Mouse (Mus musculus) G1E (cell line): ENCODE data around the gene Mgat4c. TPM values are rescaled to one million over a fixed set of nuclear protein-coding genes. Genes with fewer than 3 reads are reported as not detected.

Experiments used
- ATAC-seq: 2 replicates; pipeline ENCODE4 v1.8.0; 2016; ENCODE audit warnings: mild to moderate bottlenecking; ENCODE audit not compliant: insufficient number of reproducible peaks, poor library complexity, low FRiP score, severe bottlenecking; ENCODE audit errors: extremely low read depth
- DNase-seq: peaks from one replicate; pipeline ENCODE4 v3.0.0; 2012; ENCODE audit warnings: low spot score
- H3K27me3 ChIP-seq: 2 replicates; pipeline ENCODE4 v1.6.1; 2012; ENCODE audit warnings: mild to moderate bottlenecking, low read length, inconsistent platforms; ENCODE audit not compliant: insufficient read depth
- H3K36me3 ChIP-seq: replicated peaks from 2 replicates; pipeline ENCODE3; 2012; ENCODE audit warnings: mild to moderate bottlenecking, inconsistent platforms
- H3K4me1 ChIP-seq: 2 replicates; pipeline ENCODE4 v1.6.1; 2012; ENCODE audit warnings: low read depth, low read length, inconsistent platforms, mixed read lengths; ENCODE audit not compliant: insufficient read depth
- H3K4me3 ChIP-seq: 2 replicates; pipeline ENCODE4 v1.5.1; 2012; ENCODE audit warnings: low read depth, mild to moderate bottlenecking, inconsistent platforms, low read length, moderate library complexity, mixed read lengths
- H3K9me3 ChIP-seq: replicated peaks from 2 replicates; pipeline ENCODE4 v1.6.1; 2012; ENCODE audit warnings: inconsistent platforms
- CTCF ChIP-seq: IDR thresholded peaks from 2 replicates; pipeline ENCODE4 v1.5.1; 2012; ENCODE audit warnings: low read depth, low read length, inconsistent platforms, mixed read lengths
- GATA1 ChIP-seq: IDR thresholded peaks from 2 replicates; pipeline ENCODE4 v1.6.1; 2012; ENCODE audit warnings: borderline replicate concordance, low read length, inconsistent platforms, mixed read lengths
- GATA2 ChIP-seq: IDR thresholded peaks from 2 replicates; pipeline ENCODE4 v1.6.1; 2012; ENCODE audit warnings: low read depth, low read length, inconsistent platforms, borderline replicate concordance
- POLR2AphosphoS5 ChIP-seq: IDR thresholded peaks from 2 replicates; pipeline ENCODE4 v1.6.1; 2012; ENCODE audit warnings: low read depth, low read length, inconsistent platforms; ENCODE audit not compliant: insufficient replicate concordance
- TAL1 ChIP-seq: conservative IDR thresholded peaks from 2 replicates; pipeline ENCODE4 v1.6.1; 2012; ENCODE audit warnings: low read depth, low read length, inconsistent platforms, mixed read lengths
- polyA plus RNA-seq: library from polyadenylated mRNA; stranded (reverse); fragments of >175 nt; gene quantifications from 2 replicates; pipeline ENCODE4 v1.2.3, GENCODE M21; 2012
- total RNA-seq, 2 experiments: library from RNA; stranded (forward) in 1 of 2; stranded (reverse) in 1 of 2; fragments of 200-1000 nt in 1 of 2; fragments of >200 nt in 1 of 2; fragmentation: Nextera tagmentation in 1 of 2; gene quantifications; 2 replicates each; pipeline ENCODE4 v1.2.3; 2014 to 2017

The Mgat4c gene
- total and polyA plus RNA-seq, 3 experiments = 0.27 TPM; not detected in 2

DNA sequence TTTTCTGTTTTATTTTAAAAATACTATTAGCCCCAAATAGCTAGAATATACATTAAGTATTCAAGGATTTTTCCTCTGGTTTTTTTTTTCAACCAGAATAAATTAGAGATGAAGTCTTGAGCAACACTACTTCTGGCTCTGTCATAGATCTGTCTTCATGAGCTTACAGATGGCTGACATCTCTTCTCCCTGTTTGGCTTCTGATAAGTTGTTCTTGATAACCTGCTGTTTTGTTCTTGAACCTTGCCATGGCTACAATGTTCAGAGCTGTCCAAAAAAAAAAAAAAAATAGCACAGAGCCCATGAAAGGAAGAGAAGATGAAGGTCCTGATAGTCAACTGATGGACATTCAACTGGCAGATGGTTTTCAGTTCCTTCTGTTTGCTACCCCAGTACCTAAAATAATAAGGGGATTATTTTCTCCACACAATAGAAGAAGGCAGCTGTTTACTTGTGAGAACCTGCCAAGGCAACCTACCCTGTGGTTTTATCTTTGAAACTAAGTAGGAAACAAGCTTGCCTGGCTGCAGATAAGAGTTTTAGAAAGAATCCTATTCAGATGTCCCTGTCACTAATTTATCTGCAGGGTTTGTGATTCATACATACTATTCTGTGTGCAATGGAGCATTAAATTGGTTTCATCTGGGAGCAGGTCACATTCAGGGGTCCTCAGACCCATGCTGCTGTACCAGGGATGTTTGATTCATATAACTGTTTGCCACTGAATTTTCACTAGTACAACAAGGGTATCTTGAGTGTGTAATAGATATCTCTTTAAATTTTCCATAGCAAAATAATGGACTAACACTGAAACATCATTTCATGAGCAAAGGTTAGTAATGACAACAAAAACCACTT lies 393.5 kb downstream of the Mgat4c start:
- TF ChIP-seq GATA1 (no peak), GATA2 (no peak), CTCF (no peak), TAL1 (no peak), POLR2AphosphoS5 (no peak)
- H3K27me3 ChIP-seq = no peaks in the 10 kb centered on the region
- H3K36me3 ChIP-seq = no peaks in the 10 kb centered on the region
- H3K4me1 ChIP-seq = no peaks in the 10 kb centered on the region
- no peak for DNase-seq
- no peak overlapping the region for H3K4me3 ChIP-seq
- ATAC-seq = no peak
- H3K9me3 ChIP-seq = no peaks in the 10 kb centered on the region

DNA sequence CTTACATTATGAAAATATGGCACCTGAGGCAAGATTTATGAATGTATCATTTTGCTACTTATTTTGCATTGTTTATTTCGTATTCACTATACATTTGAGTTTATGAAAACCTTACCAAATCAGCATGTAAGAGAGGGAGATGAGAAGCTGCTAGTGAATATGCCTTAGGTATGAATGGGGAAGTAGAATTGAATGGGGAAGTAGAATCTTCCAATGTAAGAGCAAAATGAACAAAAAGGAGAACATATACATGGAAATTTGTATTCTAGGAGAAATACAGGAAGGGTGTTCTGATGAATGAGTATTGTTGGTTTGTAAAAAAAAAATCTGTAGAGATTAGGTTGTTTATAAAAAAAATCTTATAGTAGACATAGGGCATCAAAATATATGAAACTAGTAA lies 441.9 kb downstream of the Mgat4c start:
- ATAC-seq (no peak), DNase-seq (no peak)
- Histone ChIP-seq H3K4me1 (no peaks in the 10 kb centered on the region), H3K27me3 (no peaks in the 10 kb centered on the region), H3K36me3 (no peaks in the 10 kb centered on the region), H3K4me3 (no peak overlapping the region), H3K9me3 (no peaks in the 10 kb centered on the region)
- TF ChIP-seq CTCF = no peak
- no peak for TF ChIP-seq POLR2AphosphoS5
- TF ChIP-seq TAL1 = no peak
- TF ChIP-seq GATA2 = no peak
- no peak for TF ChIP-seq GATA1

- no peaks in the 10 kb centered on the region for H3K36me3 ChIP-seq
- ATAC-seq = no peak
- H3K27me3 ChIP-seq = no peaks in the 10 kb centered on the region
- H3K4me3 ChIP-seq = no peak overlapping the region
- no peaks in the 10 kb centered on the region for H3K9me3 ChIP-seq
- DNase-seq = no peak
- no peaks in the 10 kb centered on the region for H3K4me1 ChIP-seq
- TF ChIP-seq GATA1 = no peak
These were observed 446.1 kb downstream of the Mgat4c start for GRCm38 (mm10) chr10:102127340-102127739.

GRCm38 (mm10) chr10:102154865-102155264 lies 473.6 kb downstream of the Mgat4c start:
- Histone ChIP-seq H3K4me1 (no peaks in the 10 kb centered on the region), H3K9me3 (peaks cover 2% of the 10 kb centered on the region; the same call in 1 of the 2 replicates), H3K4me3 (no peak overlapping the region), H3K27me3 (no peaks in the 10 kb centered on the region), H3K36me3 (no peaks in the 10 kb centered on the region)
- TF ChIP-seq GATA1 (no peak), GATA2 (no peak), CTCF (no peak), TAL1 (no peak), POLR2AphosphoS5 (no peak)
- ATAC-seq = no peak
- no peak for DNase-seq

DNA sequence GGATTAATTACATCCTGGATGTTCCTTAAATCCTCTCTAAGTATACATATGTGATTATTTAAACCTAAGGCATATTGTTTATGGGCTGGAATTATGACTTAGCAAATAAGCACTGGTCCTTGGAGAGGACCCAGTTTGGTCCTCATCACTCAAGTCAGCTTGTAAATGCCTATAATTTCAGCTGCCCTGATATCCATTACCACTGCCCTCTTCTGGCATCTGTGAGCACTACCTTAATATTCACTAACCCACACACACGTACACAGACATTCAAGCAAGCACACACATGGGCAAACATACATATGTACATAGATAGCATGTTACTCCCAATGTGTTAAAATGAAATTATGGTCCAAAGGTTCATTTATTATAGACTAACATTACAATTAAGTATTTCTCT lies 474.6 kb downstream of the Mgat4c start:
- Histone ChIP-seq H3K9me3 (peaks cover 2% of the 10 kb centered on the region; the same call in 1 of the 2 replicates), H3K36me3 (no peaks in the 10 kb centered on the region), H3K4me3 (no peak overlapping the region), H3K4me1 (no peaks in the 10 kb centered on the region), H3K27me3 (no peaks in the 10 kb centered on the region)
- TF ChIP-seq TAL1 (no peak), GATA1 (no peak), GATA2 (no peak), CTCF (no peak), POLR2AphosphoS5 (no peak)
- no peak for ATAC-seq
- DNase-seq = no peak

DNA sequence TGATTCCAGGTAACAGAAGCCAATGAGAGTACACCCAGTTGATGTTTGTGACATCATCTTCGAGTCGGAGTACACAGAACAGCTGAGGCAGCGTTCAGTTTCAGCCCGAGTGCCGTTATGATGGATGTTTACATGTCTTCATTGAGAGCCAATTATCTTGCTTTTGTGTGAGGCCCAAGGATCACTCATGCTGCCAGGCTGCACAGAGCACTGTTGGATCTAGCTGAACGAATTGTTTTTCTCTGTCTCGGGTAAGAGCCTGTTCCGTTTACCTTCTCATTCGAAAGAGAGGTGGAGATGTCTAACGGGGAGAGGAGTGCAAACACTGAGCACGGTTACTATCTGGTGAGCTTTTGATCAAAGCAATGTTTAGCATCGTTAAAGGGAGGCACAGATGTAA lies 477.5 kb downstream of the Mgat4c start:
- ATAC-seq (no peak), DNase-seq (no peak)
- TF ChIP-seq CTCF (no peak), GATA1 (no peak)
- H3K27me3 ChIP-seq = no peaks in the 10 kb centered on the region
- no peaks in the 10 kb centered on the region for H3K4me1 ChIP-seq
- H3K9me3 ChIP-seq = no peaks in the 10 kb centered on the region; the same call in 1 of the 2 replicates
- no peak overlapping the region for H3K4me3 ChIP-seq
- H3K36me3 ChIP-seq = no peaks in the 10 kb centered on the region
